Mouse (Mus musculus) heart, adult 2 months (tissue): Measurements from ENCODE around the gene Cd6.

Experiments used
- CTCF ChIP-seq: fragments of 200-600 bp; IDR thresholded peaks from 2 replicates; pipeline ENCODE4 v1.8.1; 2022; ENCODE audit warnings: antibody characterized with exemption, mild to moderate bottlenecking, moderate library complexity
- POLR2A ChIP-seq: fragments of 200-500 bp; IDR thresholded peaks from 2 replicates; pipeline ENCODE4 v1.6.1; 2011; ENCODE audit warnings: mild to moderate bottlenecking, low read depth, low read length, control low read depth; ENCODE audit not compliant: insufficient read depth

GRCm38 (mm10) chr19:10774141-10774540, 55.7 kb downstream of the Cd6 start:
- TF ChIP-seq POLR2A (no peak), CTCF (no peak)
